Mouse (Mus musculus) forebrain, embryonic 15.5 days (tissue): ENCODE results near the gene Mapk8ip2. TPM values are rescaled to one million over a fixed set of nuclear protein-coding genes. Genes with fewer than 3 reads are reported as not detected.
"Not testable (repeated sequence)": the region's sequence is repeated elsewhere in the genome, so short reads cannot be mapped to it uniquely, and the experiment has no call there.

Experiments
- ATAC-seq: fragments of 200-750 bp; cut with Nextera tagmentation; replicated peaks from 2 replicates; pipeline ENCODE4 v1.8.0; 2017; ENCODE audit warnings: mild to moderate bottlenecking, moderate TSS enrichment, moderate library complexity
- H3K27ac ChIP-seq: fragments of 300-500 bp; sonication (generic); replicated peaks from 2 replicates; pipeline ENCODE4 v1.5.1; 2015; ENCODE audit warnings: mild to moderate bottlenecking, inconsistent platforms
- H3K27me3 ChIP-seq: fragments of 300-500 bp; sonication (generic); 2 replicates; pipeline ENCODE4 v1.6.1; 2015; ENCODE audit warnings: inconsistent platforms
- H3K36me3 ChIP-seq: fragments of 300-500 bp; sonication (generic); 2 replicates; pipeline ENCODE4 v1.6.1; 2015; ENCODE audit warnings: mild to moderate bottlenecking, inconsistent platforms
- H3K4me1 ChIP-seq: fragments of 300-500 bp; sonication (generic); 2 replicates; pipeline ENCODE4 v1.6.1; 2015; ENCODE audit warnings: inconsistent platforms
- H3K4me2 ChIP-seq: fragments of 300-500 bp; sonication (generic); replicated peaks from 2 replicates; pipeline ENCODE4 v1.6.1; 2015; ENCODE audit warnings: mild to moderate bottlenecking, inconsistent platforms
- H3K4me3 ChIP-seq: fragments of 300-500 bp; sonication (generic); 2 replicates; pipeline ENCODE4 v1.5.1; 2015; ENCODE audit warnings: mild to moderate bottlenecking, inconsistent platforms
- H3K9ac ChIP-seq: fragments of 300-500 bp; sonication (generic); replicated peaks from 2 replicates; pipeline ENCODE4 v1.6.1; 2015; ENCODE audit warnings: mild to moderate bottlenecking, inconsistent platforms
- H3K9me3 ChIP-seq: fragments of 300-500 bp; sonication (generic); 2 replicates; pipeline ENCODE4 v1.6.1; 2016; ENCODE audit warnings: inconsistent platforms
- WGBS: fragments of 180-500 bp; shearing (Covaris S2); methylation state at CpG from one replicate; pipeline ENCODE4 v1.1.7; 2015; ENCODE audit warnings: mixed read lengths; 5-methylcytosine and 5-hydroxymethylcytosine counted together
- polyA plus RNA-seq: library from polyadenylated mRNA; unstranded; fragments of >200 nt; fragmentation: Nextera tagmentation; extraction: Ambion mirVana; gene quantifications from 2 replicates; pipeline ENCODE4 v1.2.1, GENCODE M21; 2015

Gene Mapk8ip2
- polyA plus RNA-seq, 1 experiment from 2014 or later, result 68.2 TPM

DNA sequence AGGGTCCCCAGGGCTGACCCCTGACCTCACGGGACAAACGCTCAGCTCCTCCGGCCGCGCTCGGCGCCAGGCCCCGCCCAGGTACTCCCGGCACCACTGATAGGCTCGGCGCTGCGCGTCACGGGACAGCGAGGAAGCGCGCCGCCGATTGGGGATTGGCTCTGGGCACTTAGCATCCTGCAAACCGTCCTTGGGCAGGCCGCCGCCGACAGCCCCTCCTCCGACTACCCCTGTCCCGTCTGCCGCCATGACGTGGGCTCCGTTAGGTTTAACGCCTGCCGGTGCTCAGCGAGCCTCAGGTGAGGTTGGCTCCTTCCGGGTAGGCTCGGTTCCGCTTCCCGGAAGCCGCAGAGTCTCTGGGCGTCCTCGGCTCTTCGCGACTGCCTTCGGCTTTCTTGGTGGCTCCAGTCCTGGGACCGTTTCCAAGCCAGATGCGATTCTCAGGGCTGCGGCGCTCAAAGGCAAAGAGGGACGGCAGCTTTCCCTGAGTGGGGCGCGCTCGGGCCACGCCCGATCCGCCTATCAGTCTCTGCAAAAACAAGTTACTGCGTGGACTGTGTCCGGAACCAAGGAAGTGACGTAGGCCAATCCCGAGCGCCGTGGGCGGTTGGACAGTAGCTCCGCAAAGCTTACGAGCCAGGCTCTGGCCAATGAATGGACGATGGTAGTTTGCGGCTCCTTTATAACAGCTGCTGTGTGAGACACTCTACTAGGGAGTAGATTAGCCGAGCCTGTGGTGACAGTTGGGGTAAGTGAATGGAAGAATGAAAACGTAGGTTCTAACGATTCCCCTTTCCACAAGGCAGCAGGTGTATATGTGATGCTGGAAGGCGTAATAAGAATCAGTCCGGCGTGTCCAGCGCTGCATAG is 24.1 kb upstream of the Mapk8ip2 start, which contains the start of the genes C730034F03Rik, Gm44502 and Chkb:
C730034F03Rik (plus strand) TSS at position 238 of the 870 bp plus-strand sequence.
Gm44502 (minus strand) TSS at position 345 of the 870 bp plus-strand sequence.
Chkb (minus strand) TSS at position 557 of the 870 bp plus-strand sequence.
- ATAC-seq, result peak; percentile 95
- Histone ChIP-seq H3K4me2 (peak within 1 kb of the TSS; percentile 79), H3K9ac (peak within 1 kb of the TSS; percentile 79), H3K36me3 (peaks cover 17% of the 10 kb centered on the region; the same call in 1 of the 2 replicates), H3K9me3 (no peaks in the 10 kb centered on the region), H3K4me1 (peaks cover 22% of the 10 kb centered on the region), H3K27ac (peak within 1 kb of the TSS; percentile 97), H3K4me3 (peak within 1 kb of the TSS; percentile 81), H3K27me3 (no peaks in the 10 kb centered on the region)
- under 1% methylated on average over 70 of the region's 70 CpGs for WGBS

DNA sequence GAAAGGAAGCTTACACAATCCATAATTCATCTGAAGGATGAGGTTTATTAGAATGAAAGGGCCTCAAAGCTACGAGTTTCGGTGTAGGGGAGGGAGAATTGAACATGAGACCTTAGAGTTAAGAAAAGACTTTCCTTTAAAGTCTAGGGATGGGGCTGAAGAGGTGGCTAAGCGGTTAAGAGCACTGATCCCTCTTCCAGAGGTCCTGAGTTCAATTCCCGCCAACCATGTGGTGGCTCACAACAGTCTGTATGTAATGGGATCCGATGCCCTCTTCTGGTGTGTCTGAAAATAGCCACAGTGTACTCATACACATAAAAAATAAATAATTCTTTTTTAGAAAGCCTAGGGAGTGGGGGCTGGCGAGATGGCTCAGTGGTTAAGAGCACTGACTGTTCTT is 23.4 kb upstream of the Mapk8ip2 start:
- WGBS, result 48% methylated on average over 6 of the region's 6 CpGs
- Histone ChIP-seq H3K4me2 (peak overlapping the region; percentile 79), H3K27ac (peak overlapping the region; percentile 97), H3K36me3 (peaks cover 17% of the 10 kb centered on the region; the same call in 1 of the 2 replicates), H3K4me1 (peaks cover 22% of the 10 kb centered on the region), H3K9me3 (no peaks in the 10 kb centered on the region), H3K4me3 (peak overlapping the region; percentile 81), H3K27me3 (no peaks in the 10 kb centered on the region), H3K9ac (peak overlapping the region; percentile 79)
- ATAC-seq, result no peak

DNA sequence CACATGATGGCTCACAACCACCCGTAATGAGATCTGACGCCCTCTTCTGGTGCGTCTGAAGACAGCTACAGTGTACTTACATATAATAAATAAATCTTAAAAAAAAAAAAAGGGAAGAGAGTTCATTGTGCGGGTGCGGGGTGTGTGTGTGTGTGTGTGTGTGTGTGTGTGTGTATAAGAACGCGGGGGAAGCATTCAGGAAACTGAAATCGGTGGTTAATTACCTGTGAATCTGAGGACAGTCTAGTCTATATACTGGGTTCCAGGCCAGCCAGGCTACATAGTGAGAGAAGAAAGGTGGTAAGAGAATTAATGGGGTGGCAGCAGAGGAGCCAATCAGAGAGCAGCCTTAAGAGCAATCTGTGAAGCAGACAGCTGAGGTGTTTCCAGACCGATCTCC is 22.9 kb upstream of the Mapk8ip2 start:
- not testable (repeated sequence) for H3K4me3 ChIP-seq, H3K27ac ChIP-seq, H3K9ac ChIP-seq, ATAC-seq, H3K27me3 ChIP-seq, H3K9me3 ChIP-seq
- Histone ChIP-seq H3K4me1 (peaks cover 22% of the 10 kb centered on the region), H3K4me2 (peak overlapping the region; percentile 79), H3K36me3 (peaks cover 16% of the 10 kb centered on the region; the same call in 1 of the 2 replicates)
- WGBS, result 87% methylated on average over 9 of the region's 9 CpGs

DNA sequence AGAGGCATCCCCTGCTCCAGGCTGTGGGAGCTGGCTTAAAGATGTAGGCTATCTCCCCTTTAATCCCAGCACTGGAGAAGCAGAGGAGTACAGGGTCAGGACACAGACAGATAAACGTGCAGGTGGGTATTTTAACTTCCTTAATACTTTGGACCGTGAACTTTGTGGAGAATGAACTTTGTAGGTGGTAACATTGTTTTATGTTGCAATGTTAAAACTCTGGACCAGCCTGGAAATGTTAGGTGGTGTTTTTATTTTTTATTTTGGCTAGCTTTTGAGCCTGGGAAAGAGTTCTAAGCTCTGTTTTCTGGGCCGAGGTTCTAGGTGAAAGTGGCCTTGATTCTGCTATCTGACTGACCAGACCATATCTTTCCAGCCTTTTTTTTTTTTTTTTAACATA is 22.4 kb upstream of the Mapk8ip2 start:
- no peak overlapping the region for H3K4me3 ChIP-seq
- 91% methylated on average over 3 of the region's 3 CpGs for WGBS
- no peak for ATAC-seq
- no peaks in the 10 kb centered on the region for H3K27me3 ChIP-seq
- H3K9me3 ChIP-seq, result no peaks in the 10 kb centered on the region
- H3K9ac ChIP-seq, result no peak overlapping the region
- H3K36me3 ChIP-seq, result peaks cover 11% of the 10 kb centered on the region; the same call in 1 of the 2 replicates
- H3K27ac ChIP-seq, result no peak overlapping the region
- H3K4me1 ChIP-seq, result peaks cover 22% of the 10 kb centered on the region
- no peak overlapping the region for H3K4me2 ChIP-seq

DNA sequence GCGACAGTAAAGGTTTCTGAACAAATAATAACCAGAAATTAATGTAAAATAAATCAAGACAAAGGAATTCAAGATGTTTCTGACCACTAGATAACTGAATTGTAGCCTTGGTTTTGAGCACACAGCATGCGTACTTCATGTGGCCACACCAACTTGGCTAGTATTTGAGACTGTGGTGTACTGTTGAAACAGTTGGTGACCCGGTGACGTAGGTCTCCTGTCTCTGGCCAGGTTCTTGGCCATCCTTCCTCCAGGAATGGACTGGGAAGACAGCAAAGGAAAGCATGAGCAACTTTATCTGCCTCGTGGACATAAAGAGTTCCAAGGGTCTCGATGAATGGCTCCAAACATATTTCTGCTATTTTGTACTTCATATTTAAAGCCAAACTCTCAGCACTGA is 21.9 kb upstream of the Mapk8ip2 start:
- Histone ChIP-seq H3K36me3 (peaks cover 6% of the 10 kb centered on the region; the same call in 1 of the 2 replicates), H3K27ac (no peak overlapping the region), H3K9me3 (no peaks in the 10 kb centered on the region), H3K9ac (no peak overlapping the region), H3K4me1 (peaks cover 22% of the 10 kb centered on the region), H3K27me3 (no peaks in the 10 kb centered on the region), H3K4me2 (no peak overlapping the region), H3K4me3 (no peak overlapping the region)
- WGBS, result 95% methylated on average over 6 of the region's 6 CpGs
- ATAC-seq, result no peak

DNA sequence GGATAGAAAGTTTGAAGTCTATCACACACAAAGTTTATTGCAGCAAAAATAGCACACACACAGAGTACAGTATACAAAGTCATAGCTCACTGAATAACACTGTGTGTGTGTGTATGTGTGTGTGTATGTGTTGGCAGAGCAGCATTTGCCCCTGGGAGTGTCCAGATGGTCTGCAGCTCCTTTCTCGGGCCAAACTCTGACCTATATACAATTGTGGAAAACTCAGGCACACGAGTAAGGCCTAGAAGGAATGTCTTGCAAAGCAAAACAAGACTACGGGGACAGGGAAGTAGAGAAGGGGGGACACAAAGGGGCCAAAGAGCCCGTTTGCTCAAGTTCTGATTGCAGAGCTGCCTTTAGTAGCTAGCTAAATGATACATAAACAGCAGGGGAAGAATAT is 20.8 kb upstream of the Mapk8ip2 start:
- H3K4me3 ChIP-seq, result no peak overlapping the region
- peaks cover 20% of the 10 kb centered on the region for H3K4me1 ChIP-seq
- WGBS, result 78% methylated on average over 4 of the region's 4 CpGs
- no peak for ATAC-seq
- no peaks in the 10 kb centered on the region for H3K27me3 ChIP-seq
- no peak overlapping the region for H3K9ac ChIP-seq
- H3K9me3 ChIP-seq, result no peaks in the 10 kb centered on the region
- H3K4me2 ChIP-seq, result no peak overlapping the region
- H3K27ac ChIP-seq, result no peak overlapping the region
- H3K36me3 ChIP-seq, result no peaks in the 10 kb centered on the region

DNA sequence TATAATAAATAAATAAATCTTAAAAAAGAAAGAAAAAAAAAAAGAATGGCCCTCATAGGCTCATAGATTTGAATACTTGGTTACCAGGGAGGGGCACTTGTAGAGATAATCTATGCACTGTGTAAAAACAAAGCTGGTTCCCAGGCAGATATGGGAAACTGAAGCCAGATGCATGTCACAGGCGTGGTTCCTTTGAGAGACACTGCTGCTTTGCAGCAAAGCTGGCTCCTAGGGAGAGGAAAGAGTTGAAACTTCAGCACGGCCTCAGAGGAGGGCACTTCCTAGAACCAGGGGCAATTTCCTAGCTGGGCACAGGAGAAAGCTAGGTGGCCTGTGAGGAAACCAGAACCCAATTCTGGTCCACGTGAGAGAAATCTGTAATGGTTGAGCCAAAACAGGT is 19.6 kb upstream of the Mapk8ip2 start:
- Histone ChIP-seq H3K9ac (no peak overlapping the region), H3K27me3 (no peaks in the 10 kb centered on the region), H3K9me3 (no peaks in the 10 kb centered on the region), H3K4me1 (peaks cover 10% of the 10 kb centered on the region), H3K27ac (no peak overlapping the region), H3K36me3 (no peaks in the 10 kb centered on the region), H3K4me2 (no peak overlapping the region), H3K4me3 (no peak overlapping the region)
- 74% methylated on average over 3 of the region's 3 CpGs for WGBS
- no peak for ATAC-seq

DNA sequence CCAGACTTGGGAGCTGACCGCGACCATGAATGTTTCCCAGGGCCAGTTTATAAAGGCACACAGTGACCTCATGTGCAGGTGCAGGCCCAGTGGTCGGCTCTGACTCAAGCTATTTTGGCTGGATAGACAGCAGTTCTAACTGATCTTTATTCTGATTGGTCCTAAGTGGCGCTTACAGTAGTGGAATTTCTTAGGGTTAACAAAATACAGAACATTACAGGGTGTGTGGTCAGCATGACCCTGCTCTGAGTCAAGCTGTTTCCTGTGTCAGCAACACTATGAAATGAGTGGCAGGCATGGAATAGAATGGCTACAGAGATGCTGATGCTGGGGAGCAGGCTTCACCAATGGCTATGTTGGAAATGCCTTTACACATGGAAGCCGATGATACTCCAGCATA is 17.8 kb upstream of the Mapk8ip2 start:
- ATAC-seq, result no peak
- H3K36me3 ChIP-seq, result no peaks in the 10 kb centered on the region
- H3K4me2 ChIP-seq, result no peak overlapping the region
- no peak overlapping the region for H3K9ac ChIP-seq
- no peaks in the 10 kb centered on the region for H3K9me3 ChIP-seq
- H3K4me1 ChIP-seq, result peaks cover 4% of the 10 kb centered on the region; the same call in 1 of the 2 replicates
- no peak overlapping the region for H3K4me3 ChIP-seq
- 83% methylated on average over 5 of the region's 5 CpGs for WGBS
- H3K27me3 ChIP-seq, result no peaks in the 10 kb centered on the region
- no peak overlapping the region for H3K27ac ChIP-seq

DNA sequence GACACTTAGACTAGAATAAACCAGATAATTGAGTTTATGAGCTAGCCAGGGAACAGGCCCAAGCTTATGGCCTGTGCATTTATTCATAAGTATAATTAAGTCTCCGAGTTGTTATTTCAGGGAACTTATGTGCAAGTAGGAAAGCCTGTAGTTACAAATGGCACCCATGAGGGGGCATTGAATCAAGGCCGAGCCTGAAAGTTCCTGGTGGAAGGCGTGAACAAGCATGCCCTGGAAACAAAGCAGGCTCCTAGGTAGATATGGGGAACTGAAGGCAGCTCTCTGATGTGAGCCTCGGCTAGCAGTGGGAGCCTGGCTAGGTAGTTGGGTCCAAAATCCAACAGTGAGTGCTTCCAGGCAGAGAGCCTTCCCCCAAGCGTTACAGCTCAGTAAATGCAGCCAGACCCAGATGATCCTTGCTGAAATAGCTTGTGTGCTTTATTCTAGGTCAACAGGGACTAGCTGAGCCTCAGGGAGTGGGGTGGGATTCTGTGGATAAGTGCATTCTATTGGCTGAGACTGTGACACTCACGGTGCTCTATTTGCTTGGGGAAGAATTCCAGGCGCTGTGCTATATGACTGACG is 11.1 kb upstream of the Mapk8ip2 start:
- Histone ChIP-seq H3K27ac (no peak overlapping the region), H3K27me3 (no peaks in the 10 kb centered on the region), H3K9ac (no peak overlapping the region), H3K4me1 (no peaks in the 10 kb centered on the region), H3K4me3 (no peak overlapping the region), H3K4me2 (no peak overlapping the region), H3K36me3 (no peaks in the 10 kb centered on the region), H3K9me3 (no peaks in the 10 kb centered on the region)
- no peak for ATAC-seq
- WGBS, result 40% methylated on average over 8 of the region's 8 CpGs

DNA sequence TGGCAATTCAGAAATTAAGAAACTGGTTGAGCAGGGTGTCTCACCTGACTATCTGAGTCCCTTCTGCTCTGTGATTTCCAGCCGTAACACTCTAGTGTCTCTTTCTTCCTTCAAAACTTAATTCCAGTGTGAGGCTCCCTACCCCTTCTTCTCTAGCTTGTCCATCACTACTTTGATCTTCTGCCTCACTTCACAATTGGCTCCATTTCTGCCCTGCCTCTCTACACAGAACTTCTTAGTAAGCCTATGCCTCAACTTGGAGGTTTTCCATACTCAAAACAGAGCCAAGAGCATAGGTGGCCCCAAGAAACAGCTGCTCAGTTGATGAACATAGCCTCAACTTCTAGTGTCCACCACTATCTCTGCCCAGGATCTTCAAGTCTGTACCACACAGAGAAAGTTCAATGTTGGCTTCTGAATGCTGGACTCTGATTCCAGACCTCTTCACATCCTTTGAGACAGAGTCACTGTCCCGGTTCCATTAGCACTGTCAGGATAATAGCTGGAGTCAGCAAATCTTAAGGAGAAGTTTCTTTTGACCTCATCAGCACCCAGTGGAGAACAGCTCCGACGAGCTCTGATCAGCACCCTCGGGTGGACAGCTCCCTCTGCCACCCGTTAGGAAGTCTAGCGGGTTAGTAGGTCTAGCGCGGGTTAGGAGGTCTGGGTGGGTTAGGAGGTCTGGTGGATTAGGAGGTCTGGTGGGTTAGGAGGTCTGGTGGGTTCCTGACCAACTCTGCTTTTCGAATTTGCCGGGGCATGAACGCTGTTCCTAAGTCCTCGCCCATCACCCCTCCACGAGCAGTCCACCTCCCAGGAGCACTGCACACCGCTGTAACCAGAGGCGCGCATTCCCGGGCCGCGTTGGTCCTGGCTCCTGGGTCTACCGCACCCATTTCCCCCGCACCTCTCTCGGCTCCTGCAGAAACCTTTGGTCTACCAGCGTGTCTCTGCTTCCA is 528 bp upstream of the Mapk8ip2 start:
- WGBS, result 5% methylated on average over 24 of the region's 24 CpGs
- Histone ChIP-seq H3K27me3 (no peaks in the 10 kb centered on the region; the same call in 1 of the 2 replicates), H3K9me3 (no peaks in the 10 kb centered on the region), H3K27ac (peak overlapping the region; percentile 81), H3K4me2 (peak overlapping the region; percentile 88), H3K36me3 (peaks cover 19% of the 10 kb centered on the region), H3K4me3 (peak overlapping the region; percentile 93), H3K9ac (peak overlapping the region; percentile 83), H3K4me1 (peaks cover 24% of the 10 kb centered on the region)
- peak; percentile 78 for ATAC-seq

DNA sequence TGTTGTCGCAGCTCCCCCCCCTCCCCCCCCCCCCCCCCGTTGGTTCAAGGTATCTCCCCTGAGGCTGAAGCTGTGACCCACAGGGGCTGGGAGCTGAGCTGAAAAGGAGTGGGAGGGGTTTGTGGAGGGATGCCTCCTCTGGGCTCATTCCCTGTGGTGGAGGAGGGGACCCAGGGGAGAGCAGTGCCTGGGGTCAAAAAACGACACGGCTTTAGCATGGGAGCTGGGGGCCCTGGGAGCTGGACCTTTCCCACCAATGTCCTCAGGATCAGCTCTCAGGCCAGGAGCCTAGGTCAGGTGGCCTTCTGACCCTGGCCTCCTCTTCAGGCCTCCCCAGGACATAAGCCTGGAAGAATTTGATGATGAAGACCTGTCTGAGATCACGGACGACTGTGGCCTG is 1.1 kb downstream of the Mapk8ip2 start:
- WGBS, result 9% methylated on average over 5 of the region's 6 CpGs

More for the DNA sequence above, 1.1 kb downstream of the Mapk8ip2 start:
- Histone ChIP-seq H3K4me2 (peak overlapping the region; percentile 88), H3K27me3 (no peaks in the 10 kb centered on the region; the same call in 1 of the 2 replicates), H3K4me3 (peak overlapping the region; percentile 93), H3K27ac (peak overlapping the region; percentile 81; the same call in 1 of the 2 replicates), H3K36me3 (peaks cover 34% of the 10 kb centered on the region), H3K9me3 (no peaks in the 10 kb centered on the region), H3K4me1 (peaks cover 24% of the 10 kb centered on the region), H3K9ac (peak overlapping the region; percentile 83)
- ATAC-seq, result peak; percentile 49
